Mouse (Mus musculus): ENCODE data around the gene Arid1a.
"Not testable (repeated sequence)": the region's sequence is repeated elsewhere in the genome, so short reads cannot be mapped to it uniquely, and the experiment has no call there.

Arid1a gene

DNA sequence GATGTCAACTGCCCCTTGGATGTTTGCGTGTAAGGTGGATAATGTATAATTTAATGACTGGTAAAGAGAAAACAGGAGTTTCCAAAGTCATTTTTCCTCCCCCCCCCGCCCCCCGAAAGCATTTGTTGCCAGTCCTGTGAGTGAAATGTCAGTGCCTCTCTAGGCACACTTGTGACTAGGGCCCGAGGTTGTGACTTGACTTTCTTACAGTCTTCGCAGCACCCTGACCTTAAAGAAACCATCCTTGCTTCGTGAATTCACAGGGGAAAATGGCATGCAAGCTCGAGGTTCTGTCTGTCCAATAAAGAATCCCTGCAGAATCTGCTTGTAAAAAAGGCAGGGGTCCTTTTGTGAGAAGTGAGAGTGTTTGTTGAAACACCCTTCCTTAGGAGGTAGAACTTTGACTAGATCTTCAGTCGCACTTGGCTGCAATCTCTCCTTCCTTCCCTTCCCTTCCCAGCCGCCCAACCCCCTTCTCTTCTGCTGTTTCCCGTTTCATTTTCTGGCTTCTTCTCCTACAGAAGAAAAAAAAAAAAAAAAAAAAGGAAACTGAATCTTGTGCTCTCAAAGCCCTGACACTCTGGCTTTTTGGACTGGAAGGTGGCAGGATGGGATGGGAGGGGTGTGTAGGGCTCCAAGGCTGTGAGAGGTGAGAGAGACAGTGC, 82.8 kb downstream of the Arid1a start:
- no peak for DNase-seq

DNA sequence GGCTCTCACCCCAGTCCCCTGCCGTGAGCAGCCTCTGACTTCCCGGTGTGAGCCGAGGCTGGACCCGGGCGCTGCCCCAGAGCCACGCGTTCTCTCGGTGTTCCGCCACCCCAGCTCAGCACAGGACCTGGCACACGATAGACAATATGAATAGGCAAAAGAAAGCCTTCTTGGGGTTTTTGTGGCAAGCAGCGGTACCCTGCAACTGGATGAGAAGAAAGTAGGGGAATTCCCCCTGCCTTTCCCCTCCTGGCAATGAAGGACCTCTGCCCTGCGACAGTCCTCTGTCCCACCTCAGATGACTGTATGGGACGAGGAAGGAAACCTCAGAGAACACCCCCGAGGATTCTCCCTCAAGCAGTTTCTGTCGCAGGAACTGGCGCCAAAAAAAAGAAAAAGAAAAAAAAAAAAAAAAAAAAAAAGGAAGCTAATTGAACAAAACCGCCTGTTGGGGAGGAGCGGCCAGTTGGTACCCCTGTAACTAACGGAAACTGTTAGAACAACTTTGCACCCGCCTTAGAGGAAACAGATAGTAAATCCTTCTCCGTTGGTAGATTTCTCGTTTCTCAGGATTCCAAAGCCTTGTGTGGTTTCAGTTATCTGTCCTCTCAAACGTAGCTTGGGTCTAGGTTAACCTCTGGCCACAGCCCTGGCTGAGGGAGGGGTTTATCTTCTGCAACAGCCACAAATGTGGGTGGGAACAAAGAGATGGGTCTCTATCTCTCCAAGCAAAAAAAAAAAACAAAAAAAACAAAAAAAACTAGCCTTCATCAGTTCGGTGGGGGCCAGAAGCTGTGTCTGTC, 83.5 kb downstream of the Arid1a start:
- DNase-seq, result no peak

GRCm38 (mm10) chr4:133671881-133672844, 84.4 kb downstream of the Arid1a start, which contains the start of gene Pigv:
Pigv (minus strand) TSS chr4:133672647.
- peak; percentile 94 for DNase-seq

DNA sequence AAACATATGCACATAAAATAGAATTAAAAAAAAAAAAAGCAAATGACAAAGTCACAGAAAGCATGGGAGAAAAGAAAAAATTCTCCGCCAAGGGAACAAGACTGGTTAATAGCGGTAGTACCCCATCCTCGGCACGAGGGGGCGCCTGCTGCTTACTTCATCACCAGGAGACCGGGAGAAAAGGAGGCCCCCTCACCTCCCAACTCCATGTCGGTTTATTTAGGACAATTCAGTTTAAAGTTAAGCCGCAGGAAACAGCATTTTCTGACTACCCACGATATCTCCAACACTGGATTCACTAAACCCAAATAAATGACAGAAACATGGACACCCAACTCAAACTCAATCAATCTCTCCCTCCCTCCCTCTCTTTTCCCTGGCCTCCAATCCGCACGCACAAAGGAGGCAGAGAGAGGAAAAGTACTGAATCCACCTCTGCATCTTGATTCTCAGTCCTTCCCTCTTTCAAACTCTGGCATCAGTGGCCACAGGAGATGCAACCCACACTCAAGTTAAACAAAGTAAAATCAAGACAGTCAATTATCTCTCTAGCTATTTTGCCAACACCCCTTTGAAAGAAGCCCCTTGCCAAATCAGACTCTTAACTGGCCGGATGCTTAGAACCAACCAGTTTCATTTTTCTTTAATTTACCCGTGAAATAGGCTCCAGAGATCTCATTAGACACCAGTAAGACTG, 85.2 kb downstream of the Arid1a start:
- peak; percentile 84 for DNase-seq

DNA sequence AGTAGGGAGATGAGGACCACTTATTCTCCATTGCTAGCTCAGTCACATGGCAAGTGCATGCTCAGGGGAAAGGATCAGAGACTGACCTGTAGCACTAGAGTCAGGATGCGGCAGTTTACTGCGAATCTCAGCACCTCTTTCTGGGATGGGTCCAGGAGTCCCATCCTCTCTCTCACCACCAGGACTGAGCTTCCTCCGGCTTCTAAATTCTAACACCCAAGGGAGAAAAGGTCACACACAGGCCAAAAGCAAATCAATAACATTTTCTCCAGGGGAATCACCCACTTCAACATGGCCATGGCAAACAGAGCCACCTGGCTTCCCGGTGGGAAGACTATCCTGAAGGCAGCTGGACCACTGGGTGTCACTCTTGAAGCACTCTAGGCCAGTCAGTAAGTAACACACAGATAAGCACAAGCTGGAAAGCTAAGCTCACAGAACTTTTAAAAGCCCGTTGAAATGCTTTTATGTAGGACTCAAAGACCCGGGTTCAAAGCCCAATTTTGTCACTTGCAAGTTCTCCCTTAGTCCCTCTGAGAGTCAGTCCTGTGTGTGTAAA, 86.8 kb downstream of the Arid1a start:
- DNase-seq, result no peak

DNA sequence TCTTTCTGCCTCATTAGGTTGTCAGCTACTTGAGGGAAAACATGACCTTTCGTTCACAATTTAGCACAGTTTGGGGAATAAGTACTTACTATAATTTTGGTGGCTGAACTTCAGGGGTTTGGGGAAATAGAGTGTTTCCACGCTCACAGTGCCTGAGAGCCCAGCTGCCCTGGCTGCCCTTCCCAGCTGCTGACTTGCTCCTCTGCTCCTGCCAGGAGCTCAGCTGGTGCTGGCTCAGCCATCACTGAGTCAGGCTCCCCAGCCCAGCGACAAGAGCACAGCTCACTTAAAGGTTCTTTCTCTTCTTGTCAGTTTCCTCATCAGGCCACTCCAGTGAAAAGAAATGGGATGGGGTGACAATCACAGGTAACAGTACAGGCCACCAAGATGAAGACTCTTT, 88.0 kb downstream of the Arid1a start:
- DNase-seq, result no peak

GRCm38 (mm10) chr4:133666199-133666598, 90.4 kb downstream of the Arid1a start:
- no peak for DNase-seq

DNA sequence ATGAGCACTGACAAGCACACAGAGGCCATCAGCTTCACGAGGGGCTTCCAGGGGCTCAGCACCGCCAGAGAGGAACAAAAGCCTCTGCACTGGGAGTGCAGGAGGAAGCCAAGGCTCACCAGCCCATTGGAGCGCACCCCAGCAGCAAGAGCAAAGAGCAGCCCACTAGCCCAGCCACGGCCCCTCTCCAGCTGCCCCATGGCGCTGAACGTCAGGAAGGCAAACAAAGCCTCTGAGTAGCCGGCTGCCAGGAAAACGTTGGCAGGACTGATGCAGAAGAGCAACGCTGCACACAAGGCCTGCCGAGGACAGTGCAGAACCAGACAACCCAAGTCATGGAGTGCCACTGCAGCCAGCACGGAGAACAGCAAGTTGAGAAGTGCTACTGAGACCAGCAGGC, 91.5 kb downstream of the Arid1a start:
- DNase-seq, result no peak

GRCm38 (mm10) chr4:133662945-133663344, 93.6 kb downstream of the Arid1a start:
- DNase-seq, result no peak

DNA sequence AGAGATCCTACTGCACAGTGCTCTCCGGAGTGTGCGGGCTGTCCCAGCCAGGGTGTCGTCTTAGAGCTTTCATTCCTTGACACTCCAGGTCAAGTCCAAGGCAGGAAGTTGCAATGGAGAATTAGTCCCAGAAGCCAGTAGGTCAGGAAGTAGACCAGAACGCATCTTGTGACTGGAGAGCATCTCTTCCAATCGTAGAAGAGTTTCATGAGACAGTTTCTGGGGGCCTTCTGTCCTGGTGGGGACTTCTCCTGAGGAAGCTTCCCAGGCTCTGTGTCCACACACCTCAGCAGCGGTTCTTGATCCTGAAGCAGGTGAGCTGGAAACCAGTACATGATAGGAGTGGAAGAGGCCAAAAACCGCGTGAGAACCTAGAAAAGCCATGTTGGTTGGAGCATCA, 94.1 kb downstream of the Arid1a start:
- DNase-seq, result no peak

DNA sequence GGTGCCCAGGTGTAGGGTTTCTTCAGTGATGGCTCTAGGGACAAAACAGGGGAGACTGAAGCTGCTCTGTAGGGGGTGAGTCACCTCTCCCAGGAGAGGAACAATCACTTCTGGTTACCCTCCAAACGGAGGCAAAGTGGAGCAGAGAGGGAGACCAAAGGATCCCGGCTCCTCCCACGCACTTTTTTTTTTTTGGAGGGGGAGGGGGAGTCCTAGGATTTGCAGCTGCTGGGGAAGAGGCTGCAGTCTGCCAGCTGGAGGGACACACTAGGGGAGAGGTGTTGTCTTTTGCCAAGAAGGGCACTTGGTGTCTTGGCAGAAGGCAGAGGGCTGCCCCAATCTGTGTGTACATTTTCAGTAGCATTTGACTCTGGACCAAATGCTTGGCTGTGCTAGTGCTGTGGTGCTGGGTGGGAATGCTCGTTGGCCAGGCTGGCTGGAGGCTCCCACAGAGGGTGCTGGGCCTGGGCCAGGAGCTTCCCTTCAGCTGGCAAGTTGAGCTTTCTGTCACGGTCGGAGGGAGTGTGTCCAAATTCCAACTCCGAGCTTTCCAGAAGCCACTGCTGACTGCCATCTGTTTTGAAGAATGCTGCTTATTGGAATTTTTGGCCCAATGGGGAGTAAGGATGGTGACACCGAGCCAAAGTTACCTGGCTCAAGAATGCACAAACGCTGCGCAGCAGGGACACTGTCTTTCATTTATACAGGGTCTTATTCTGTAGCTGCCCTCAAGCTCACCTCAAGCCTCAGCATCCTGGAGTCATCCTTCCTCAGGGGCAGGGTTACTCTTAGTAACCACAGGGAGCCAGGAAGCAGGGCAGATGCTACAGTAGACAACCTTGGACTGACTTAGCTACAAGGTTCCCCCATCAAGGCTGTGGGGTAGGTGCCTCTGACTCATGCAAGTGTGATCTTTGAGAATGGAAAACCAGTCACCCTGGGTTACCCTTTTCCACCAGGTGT, 96.1 kb downstream of the Arid1a start:
- peak; percentile 97 for DNase-seq

DNA sequence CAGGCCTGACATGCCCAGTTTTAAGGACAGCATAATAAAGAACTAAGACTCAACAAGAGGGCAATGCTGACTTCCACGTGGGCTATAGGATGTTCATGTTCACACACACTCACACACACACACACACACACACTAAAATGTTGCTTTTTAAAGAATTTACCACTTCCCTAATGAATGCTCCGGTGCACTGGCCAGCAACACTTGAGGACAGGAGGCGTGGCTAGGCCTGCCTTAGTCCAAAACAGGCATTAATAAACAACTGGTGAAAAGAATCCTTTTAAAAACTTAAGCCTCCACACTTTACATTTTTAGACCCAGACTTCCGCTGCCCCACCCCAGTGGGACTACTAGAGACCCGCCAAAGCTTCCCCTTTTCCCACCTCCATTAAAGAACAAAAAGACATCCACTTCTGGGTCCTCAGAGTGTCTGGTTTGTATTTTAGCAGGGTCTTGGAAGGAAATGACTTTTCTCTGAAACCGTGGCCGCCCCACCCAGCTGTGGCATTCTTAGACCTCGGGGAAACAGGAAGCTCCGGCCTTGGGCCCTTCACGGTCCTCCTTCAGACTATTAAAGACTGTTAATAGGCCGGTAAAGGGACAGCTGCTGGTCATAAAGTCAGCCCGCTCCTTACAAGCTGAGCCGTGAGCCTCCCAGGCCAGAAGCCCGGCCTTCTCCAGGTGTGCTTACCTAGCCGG, 96.9 kb downstream of the Arid1a start:
- no peak for DNase-seq

GRCm38 (mm10) chr4:133658729-133659128, 97.8 kb downstream of the Arid1a start:
- DNase-seq, result no peak

GRCm38 (mm10) chr4:133657829-133658458, 98.6 kb downstream of the Arid1a start:
- DNase-seq, result no peak

DNA sequence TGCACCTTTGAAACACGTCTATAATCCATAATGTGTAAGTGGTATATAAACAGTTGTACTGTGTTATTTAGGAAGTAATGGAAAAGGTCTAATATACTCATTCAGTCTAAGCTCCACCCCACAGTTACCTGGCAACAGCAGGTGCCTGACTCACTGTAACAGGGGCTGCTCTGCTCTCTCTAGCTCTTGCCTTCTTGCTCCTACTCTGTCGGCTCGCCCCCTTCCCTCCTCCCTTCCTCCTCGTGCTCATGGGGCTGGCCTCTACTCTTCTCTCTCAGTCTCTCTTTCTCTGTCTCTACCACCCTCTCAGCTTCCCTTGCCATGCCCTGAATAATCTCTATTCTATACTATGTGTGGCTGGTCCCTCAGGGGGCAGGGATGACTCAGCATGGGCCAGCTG, 99.6 kb downstream of the Arid1a start:
- no peak for DNase-seq

- DNase-seq, result no peak
Measured at GRCm38 (mm10) chr4:133656294-133656693, 100.3 kb downstream of the Arid1a start.

DNA sequence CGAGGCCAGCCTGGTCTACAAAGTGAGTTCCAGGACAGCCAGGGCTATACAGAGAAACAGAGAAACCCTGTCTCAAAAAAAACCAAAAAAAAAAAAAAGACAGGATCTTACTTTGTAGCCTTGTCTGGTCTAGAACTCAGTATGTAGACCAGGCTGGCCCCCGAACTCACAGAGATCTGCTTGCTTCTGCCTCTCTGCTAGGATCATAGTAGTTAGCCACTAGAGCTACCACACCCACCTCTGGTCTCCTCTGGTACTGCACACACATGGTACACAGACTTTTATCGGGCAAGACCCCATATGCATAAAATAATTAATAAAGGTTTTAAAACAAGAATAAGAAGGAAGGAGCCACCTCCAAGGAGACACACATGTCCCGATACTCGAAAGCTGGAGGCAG, 102.5 kb downstream of the Arid1a start:
- DNase-seq, result not testable (repeated sequence)

DNA sequence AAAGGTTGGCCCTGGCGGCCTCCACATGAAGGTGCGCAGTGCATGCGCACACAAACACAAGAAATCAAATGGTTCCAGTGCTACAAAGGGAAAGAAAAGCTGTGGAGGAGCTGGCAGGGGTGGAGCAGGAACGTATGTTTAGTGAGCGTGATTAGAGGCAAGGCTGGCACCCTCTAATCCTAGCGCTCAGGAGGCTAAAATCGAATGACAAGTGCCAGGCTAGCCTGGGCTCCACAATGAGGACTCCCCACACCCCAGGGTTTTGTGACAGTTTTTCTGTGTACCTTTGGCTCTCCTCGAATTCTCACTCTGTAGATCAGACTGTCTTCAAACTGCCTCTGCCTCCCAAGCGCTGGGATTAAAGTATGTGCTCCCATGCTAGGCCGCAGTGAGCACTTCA, 103.8 kb downstream of the Arid1a start:
- no peak for DNase-seq

DNA sequence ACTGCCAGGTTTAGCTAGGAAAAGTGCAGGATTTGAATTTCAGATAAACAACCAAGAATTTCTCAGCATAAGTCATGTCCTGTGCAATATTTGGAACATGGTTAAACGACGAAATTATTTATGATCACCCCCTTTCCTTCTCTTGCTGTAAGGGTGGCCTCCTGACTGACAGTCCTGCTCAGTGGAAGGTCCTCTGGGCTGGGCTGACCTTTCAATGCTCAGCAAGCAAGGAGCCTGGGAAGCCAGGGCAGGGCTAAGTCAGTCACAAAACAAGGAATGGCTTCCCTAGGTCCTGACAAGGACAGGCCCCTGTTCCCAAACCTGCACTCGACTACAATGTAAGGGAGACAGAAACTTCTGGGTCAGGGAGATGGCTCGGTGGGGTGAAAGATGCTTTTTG, 104.6 kb downstream of the Arid1a start:
- DNase-seq, result no peak

DNA sequence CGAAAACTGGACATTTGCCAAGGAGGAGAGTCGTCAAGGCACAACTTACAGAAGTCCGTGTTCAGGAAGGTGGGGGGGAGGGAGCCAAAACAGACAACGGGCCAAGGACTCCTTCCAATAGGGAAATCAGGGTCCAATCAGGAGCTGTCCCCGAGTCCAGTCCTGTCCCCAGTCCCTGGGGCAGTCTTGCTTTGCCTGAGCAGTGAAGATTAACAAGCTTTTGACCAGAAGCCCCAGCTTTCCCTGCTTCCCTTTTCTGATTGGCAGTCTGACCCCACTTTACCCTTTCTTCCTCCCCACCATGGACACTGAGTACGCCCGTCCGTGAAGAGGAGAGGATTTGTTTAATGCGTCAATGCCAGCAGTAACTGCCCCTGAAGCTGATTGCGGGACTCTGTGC, 105.1 kb downstream of the Arid1a start:
- no peak for DNase-seq

Measured in cerebellum, adult 9-11 months (tissue).